Mouse (Mus musculus) fibroblast of lung, adult 2 months (primary cell): Measurements from ENCODE around the gene Mamstr.
"Not testable (repeated sequence)": the region's sequence is repeated elsewhere in the genome, so short reads cannot be mapped to it uniquely, and the experiment has no call there.

ENCODE experiments used
- DNase-seq: peaks from one replicate; pipeline ENCODE4 v3.0.0-alpha.2; 2011; ENCODE audit warnings: low read depth

Mamstr gene

GRCm38 (mm10) chr7:45650484-45650883, 10.7 kb downstream of the Mamstr start:
- DNase-seq = not testable (repeated sequence)

- DNase-seq = no peak
Observed at GRCm38 (mm10) chr7:45654424-45655047, 14.8 kb downstream of the Mamstr start.

GRCm38 (mm10) chr7:45660746-45661478, 21.1 kb downstream of the Mamstr start:
- DNase-seq = no peak

GRCm38 (mm10) chr7:45661702-45662101, 21.9 kb downstream of the Mamstr start:
- not testable (repeated sequence) for DNase-seq

- no peak for DNase-seq
Observed at GRCm38 (mm10) chr7:45665303-45666138, 25.7 kb downstream of the Mamstr start.

- DNase-seq = no peak
Observed at GRCm38 (mm10) chr7:45666161-45666560, 26.4 kb downstream of the Mamstr start, which contains the start of gene Fut2. Fut2 (minus strand) TSS chr7:45666394.

- DNase-seq = no peak
Observed at GRCm38 (mm10) chr7:45667761-45668160, 28.0 kb downstream of the Mamstr start.

GRCm38 (mm10) chr7:45668921-45669320, 29.1 kb downstream of the Mamstr start:
- no peak for DNase-seq

- no peak for DNase-seq
Observed at GRCm38 (mm10) chr7:45677627-45678295, 38.0 kb downstream of the Mamstr start.

GRCm38 (mm10) chr7:45678513-45678912, 38.7 kb downstream of the Mamstr start:
- no peak for DNase-seq

- DNase-seq = peak; percentile 57
Observed at GRCm38 (mm10) chr7:45679966-45680621, 40.3 kb downstream of the Mamstr start.

- no peak for DNase-seq
Observed at GRCm38 (mm10) chr7:45681046-45681736, 41.4 kb downstream of the Mamstr start.

GRCm38 (mm10) chr7:45682144-45683126, 42.7 kb downstream of the Mamstr start:
- DNase-seq = no peak

- no peak for DNase-seq
Observed at GRCm38 (mm10) chr7:45683396-45684050, 43.7 kb downstream of the Mamstr start, which contains the start of gene Ntn5. Ntn5 (plus strand) TSS chr7:45684022.

GRCm38 (mm10) chr7:45685811-45686210, 46.0 kb downstream of the Mamstr start:
- no peak for DNase-seq

GRCm38 (mm10) chr7:45686841-45687240, 47.1 kb downstream of the Mamstr start:
- no peak for DNase-seq

GRCm38 (mm10) chr7:45689099-45689498, 49.3 kb downstream of the Mamstr start:
- DNase-seq = no peak

GRCm38 (mm10) chr7:45689800-45690199, 50.0 kb downstream of the Mamstr start:
- no peak for DNase-seq

GRCm38 (mm10) chr7:45692364-45692763, 52.6 kb downstream of the Mamstr start:
- DNase-seq = no peak
